Mouse (Mus musculus) small intestine, adult 10 weeks (tissue): Measurements from ENCODE around the gene L3hypdh. TPM values are rescaled to one million over a fixed set of nuclear protein-coding genes. Genes with fewer than 3 reads are reported as not detected.

Source experiments
- polyA plus RNA-seq: library from polyadenylated mRNA; stranded (reverse); fragments of 350-450 nt; fragmentation: Illumina TruSeq; extraction: RNeasy Lipid Tissue Mini Kit (QIAGEN cat#74804); gene quantifications from one replicate; pipeline ENCODE4 v1.2.3, GENCODE M21; 2014; ENCODE audit warnings: low replicate concordance

Gene L3hypdh
- 2.3 TPM for polyA plus RNA-seq

DNA sequence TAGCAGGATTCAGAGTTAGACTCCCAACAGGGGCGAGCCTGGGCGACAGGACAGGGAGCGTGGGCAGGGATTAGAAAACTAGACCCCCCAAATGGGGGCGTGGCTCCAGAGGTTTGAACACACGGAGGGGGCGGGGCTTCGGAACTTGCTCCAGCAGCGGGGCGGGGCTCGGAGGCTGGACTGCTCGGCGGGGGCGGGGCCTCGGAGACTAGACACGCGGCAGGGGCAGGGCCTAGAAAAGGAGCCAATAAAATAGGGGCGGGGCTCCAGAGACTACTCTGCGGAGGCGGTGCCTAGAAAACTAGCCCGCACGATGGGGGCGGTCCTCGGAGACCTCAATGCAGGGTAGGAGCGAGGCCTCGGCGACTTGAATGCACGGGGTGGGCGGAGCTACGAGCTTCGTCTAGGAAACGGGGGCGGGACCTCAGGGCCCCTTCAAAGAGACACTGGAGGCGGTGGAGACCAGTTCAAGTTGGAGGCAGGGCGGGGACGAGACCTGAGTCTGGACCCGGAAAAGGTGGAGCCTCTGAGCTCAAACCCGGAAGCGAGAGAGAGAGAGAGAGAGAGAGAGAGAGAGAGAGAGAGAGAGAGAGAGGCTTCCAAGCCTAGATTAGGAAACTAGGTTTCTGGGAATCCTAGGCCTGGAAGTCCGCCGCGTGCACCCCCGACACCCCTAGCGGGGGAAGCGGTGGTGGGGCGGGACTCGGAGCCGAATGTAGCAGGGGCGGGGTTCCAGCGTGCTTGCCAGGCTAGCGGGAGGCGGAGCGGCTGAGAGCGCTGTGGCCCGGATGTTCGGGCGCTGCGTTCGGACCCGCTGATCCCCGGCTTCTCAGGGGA lies at the start of gene L3hypdh, which contains the start of gene Jkamp:
TSS of gene L3hypdh (minus strand) at position 111 of the 837 bp plus-strand sequence.
TSS of gene Jkamp (plus strand) at position 261 of the 837 bp plus-strand sequence.

DNA sequence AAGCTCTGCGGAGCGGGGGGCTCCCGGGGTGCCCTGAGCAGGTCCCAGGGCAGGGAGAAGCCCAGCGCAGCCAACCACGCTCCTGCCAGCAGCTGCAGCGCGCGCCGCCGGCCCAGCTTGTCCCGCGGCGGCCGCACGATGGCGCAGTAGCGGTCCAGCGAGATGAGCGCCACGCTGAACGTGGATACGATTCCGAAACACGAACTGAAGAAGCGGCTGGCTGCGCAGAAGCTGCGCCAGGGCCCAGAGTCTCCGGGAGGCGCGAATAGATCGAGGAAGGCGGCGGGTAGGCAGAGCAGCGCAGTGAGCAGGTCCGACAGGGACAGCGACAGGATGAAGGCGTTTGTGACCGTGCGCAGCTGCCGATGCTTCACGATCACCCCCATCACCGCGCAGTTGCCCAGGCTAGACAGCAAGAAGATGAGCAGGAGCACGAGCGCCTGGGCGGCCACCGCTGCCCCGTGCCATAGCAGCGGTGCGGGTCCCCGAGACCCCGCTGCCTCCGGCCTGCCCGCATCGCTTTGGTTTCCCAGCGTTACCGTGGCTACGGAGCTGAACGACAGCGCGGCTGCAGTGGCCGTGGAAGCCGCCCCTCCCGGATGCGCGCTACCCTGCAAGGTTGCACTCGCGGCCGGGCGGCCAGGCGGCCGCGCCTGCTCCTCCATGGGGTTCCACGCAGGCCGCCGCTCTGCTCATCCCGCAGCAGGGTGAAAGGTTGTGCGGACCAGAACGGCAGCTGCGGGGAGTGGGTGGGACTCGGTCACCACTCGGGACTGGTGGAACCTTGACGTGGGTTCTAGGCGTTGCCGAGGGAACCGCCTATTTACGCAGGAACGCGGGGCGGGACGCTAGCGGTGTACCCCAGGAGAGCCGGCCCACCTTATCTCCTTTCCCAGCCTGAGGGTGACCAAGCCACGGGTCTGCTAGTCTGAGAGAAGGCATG lies 14.6 kb downstream of the L3hypdh start, which contains the start of gene Gpr135:
TSS of gene Gpr135 (minus strand) at position 799 of the 943 bp plus-strand sequence.

Other genes with a start within 250 kb of the L3hypdh start
- gene Gpr135, start 14.3 kb downstream of the L3hypdh start, polyA plus RNA-seq: 0.74 TPM
- gene Jkamp, start 150 bp upstream of the L3hypdh start, polyA plus RNA-seq: 22.7 TPM
- not detected for gene Ccdc175, start 99.6 kb upstream of the L3hypdh start, polyA plus RNA-seq